Mouse (Mus musculus) C2C12 (cell line): ENCODE measurements around the gene Gm13276. TPM values are rescaled to one million over a fixed set of nuclear protein-coding genes. Genes with fewer than 3 reads are reported as not detected.
"Not testable (repeated sequence)": the region's sequence is repeated elsewhere in the genome, so short reads cannot be mapped to it uniquely, and the experiment has no call there.

Experiments used
- H3K27me3 ChIP-seq: one replicate; pipeline ENCODE4 v1.6.1; 2011; ENCODE audit not compliant: control insufficient read depth, insufficient read depth, insufficient read length
- H3K36me3 ChIP-seq: one replicate; pipeline ENCODE4 v1.6.1; 2011; ENCODE audit not compliant: control insufficient read depth, insufficient read depth
- H3K4me3 ChIP-seq: one replicate; pipeline ENCODE4 v1.5.1; 2011; ENCODE audit warnings: mild to moderate bottlenecking, control low read depth; ENCODE audit not compliant: poor library complexity, insufficient read depth, severe bottlenecking
- H3K79me2 ChIP-seq: one replicate; pipeline ENCODE4 v1.6.1; 2011; ENCODE audit not compliant: control insufficient read depth, insufficient read depth
- H3K79me3 ChIP-seq: one replicate; pipeline ENCODE4 v1.6.1; 2011; ENCODE audit warnings: low read depth, control low read depth
- H3ac ChIP-seq: one replicate; pipeline ENCODE3; 2011; ENCODE audit warnings: low read depth; ENCODE audit not compliant: control insufficient read depth, insufficient read length
- polyA plus RNA-seq: library from polyadenylated mRNA; unstranded; fragments of >200 nt; fragmentation: generic; extraction: Trizol; gene quantifications from one replicate; pipeline ENCODE4 v1.2.1, GENCODE M21; 2012; ENCODE audit warnings: missing spikeins

The Gm13276 gene
- polyA plus RNA-seq, 1 experiment: 0.92 TPM

GRCm38 (mm10) chr4:88757628-88758031, 27.9 kb upstream of the Gm13276 start:
- not testable (repeated sequence) for H3K79me3 ChIP-seq, H3K36me3 ChIP-seq, H3K4me3 ChIP-seq, H3K79me2 ChIP-seq, H3K27me3 ChIP-seq, H3ac ChIP-seq

GRCm38 (mm10) chr4:88758751-88759150, 26.8 kb upstream of the Gm13276 start:
- not testable (repeated sequence) for H3K27me3 ChIP-seq, H3ac ChIP-seq

GRCm38 (mm10) chr4:88759610-88760268, 25.8 kb upstream of the Gm13276 start, which contains the start of gene Gm13283:
Gene Gm13283 (plus strand): TSS chr4:88760119.
- not testable (repeated sequence) for H3K36me3 ChIP-seq, H3K79me2 ChIP-seq, H3ac ChIP-seq, H3K4me3 ChIP-seq, H3K79me3 ChIP-seq, H3K27me3 ChIP-seq

More at GRCm38 (mm10) chr4:88758751-88759150, 26.8 kb upstream of the Gm13276 start:
- not testable (repeated sequence) for H3K4me3 ChIP-seq, H3K79me3 ChIP-seq, H3K36me3 ChIP-seq, H3K79me2 ChIP-seq

- H3K79me2 ChIP-seq, H3K27me3 ChIP-seq, H3K79me3 ChIP-seq, H3ac ChIP-seq, H3K36me3 ChIP-seq, H3K4me3 ChIP-seq: not testable (repeated sequence)
Measured at GRCm38 (mm10) chr4:88760431-88760830, 25.1 kb upstream of the Gm13276 start.

GRCm38 (mm10) chr4:88761776-88762175, 23.7 kb upstream of the Gm13276 start:
- H3K79me3 ChIP-seq, H3K4me3 ChIP-seq, H3K79me2 ChIP-seq, H3ac ChIP-seq, H3K36me3 ChIP-seq, H3K27me3 ChIP-seq: not testable (repeated sequence)

- not testable (repeated sequence) for H3K27me3 ChIP-seq, H3K79me3 ChIP-seq, H3K79me2 ChIP-seq, H3ac ChIP-seq, H3K36me3 ChIP-seq, H3K4me3 ChIP-seq
Measured at GRCm38 (mm10) chr4:88762341-88762740, 23.2 kb upstream of the Gm13276 start.

- not testable (repeated sequence) for H3K4me3 ChIP-seq, H3K36me3 ChIP-seq, H3K79me3 ChIP-seq, H3ac ChIP-seq, H3K79me2 ChIP-seq, H3K27me3 ChIP-seq
Measured at GRCm38 (mm10) chr4:88763384-88764018, 22.0 kb upstream of the Gm13276 start.

- not testable (repeated sequence) for H3K36me3 ChIP-seq, H3K79me2 ChIP-seq, H3K27me3 ChIP-seq, H3ac ChIP-seq, H3K4me3 ChIP-seq, H3K79me3 ChIP-seq
Measured at GRCm38 (mm10) chr4:88773534-88773933, 12.0 kb upstream of the Gm13276 start, which contains the start of gene Gm13290. Gene Gm13290 (plus strand): TSS chr4:88773834.

GRCm38 (mm10) chr4:88776622-88777021, 8.9 kb upstream of the Gm13276 start, which contains the start of gene Gm13289:
Gene Gm13289 (plus strand): TSS chr4:88776922.
- H3K79me3 ChIP-seq, H3K27me3 ChIP-seq, H3K79me2 ChIP-seq, H3ac ChIP-seq, H3K36me3 ChIP-seq, H3K4me3 ChIP-seq: not testable (repeated sequence)

GRCm38 (mm10) chr4:88779550-88779949, 6.0 kb upstream of the Gm13276 start, which contains the start of gene Gm13272:
Gene Gm13272 (plus strand): TSS chr4:88779850.
- not testable (repeated sequence) for H3K36me3 ChIP-seq, H3K4me3 ChIP-seq, H3K79me3 ChIP-seq, H3K79me2 ChIP-seq, H3ac ChIP-seq, H3K27me3 ChIP-seq

GRCm38 (mm10) chr4:88780320-88780719, 5.2 kb upstream of the Gm13276 start:
- not testable (repeated sequence) for H3K79me3 ChIP-seq, H3K36me3 ChIP-seq, H3K27me3 ChIP-seq, H3K79me2 ChIP-seq, H3ac ChIP-seq, H3K4me3 ChIP-seq

GRCm38 (mm10) chr4:88781831-88782230, 3.7 kb upstream of the Gm13276 start, which contains the start of gene Ifnz:
Gene Ifnz (plus strand): TSS chr4:88782131.
- not testable (repeated sequence) for H3K4me3 ChIP-seq, H3K36me3 ChIP-seq, H3K79me2 ChIP-seq, H3ac ChIP-seq, H3K27me3 ChIP-seq, H3K79me3 ChIP-seq
